Mouse (Mus musculus) erythroid progenitor cell, adult 5-6 weeks (primary cell): Measurements from ENCODE around the gene Mcemp1. TPM values are rescaled to one million over a fixed set of nuclear protein-coding genes. Genes with fewer than 3 reads are reported as not detected.

ENCODE experiments used
- ATAC-seq: replicated peaks from 2 replicates; pipeline ENCODE4 v1.8.0; 2016; ENCODE audit warnings: moderate number of reproducible peaks, mild to moderate bottlenecking, moderate TSS enrichment, inconsistent platforms; ENCODE audit not compliant: poor library complexity, low FRiP score, severe bottlenecking
- total RNA-seq, 2 experiments: library from RNA; stranded (forward) in 1 of 2; stranded (reverse) in 1 of 2; fragments of 150-400 nt in 1 of 2; fragments of 186-747, 209-891 nt in 1 of 2; gene quantifications; 2 replicates each; pipeline versions ENCODE4 v1.2.3 to v1.2.4; 2015 to 2017; ENCODE audit warnings: low replicate concordance in 2 of 2

Mcemp1 gene
- total RNA-seq, 2 experiments from 2014 or later: 11.6 to 13.4 TPM

DNA sequence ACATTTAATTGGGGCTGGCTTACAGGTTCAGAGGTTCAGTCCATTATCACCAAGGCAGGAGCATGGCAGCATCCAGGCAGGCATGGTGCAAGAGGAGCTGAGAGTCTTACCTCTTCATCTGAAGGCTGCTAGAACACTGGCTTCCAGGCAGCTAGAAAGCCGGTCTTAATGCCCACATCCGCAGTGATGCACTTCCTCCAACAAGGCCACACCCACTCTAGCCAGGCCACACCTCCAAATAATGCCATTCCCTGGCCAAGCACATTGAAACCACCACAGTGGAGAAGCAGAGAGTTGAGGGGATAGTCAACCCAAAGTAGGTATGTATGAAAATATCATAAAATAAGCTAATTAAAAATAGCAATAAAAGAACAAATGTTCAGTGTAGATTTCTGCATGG lies 4.8 kb downstream of the Mcemp1 start:
- ATAC-seq: no peak

DNA sequence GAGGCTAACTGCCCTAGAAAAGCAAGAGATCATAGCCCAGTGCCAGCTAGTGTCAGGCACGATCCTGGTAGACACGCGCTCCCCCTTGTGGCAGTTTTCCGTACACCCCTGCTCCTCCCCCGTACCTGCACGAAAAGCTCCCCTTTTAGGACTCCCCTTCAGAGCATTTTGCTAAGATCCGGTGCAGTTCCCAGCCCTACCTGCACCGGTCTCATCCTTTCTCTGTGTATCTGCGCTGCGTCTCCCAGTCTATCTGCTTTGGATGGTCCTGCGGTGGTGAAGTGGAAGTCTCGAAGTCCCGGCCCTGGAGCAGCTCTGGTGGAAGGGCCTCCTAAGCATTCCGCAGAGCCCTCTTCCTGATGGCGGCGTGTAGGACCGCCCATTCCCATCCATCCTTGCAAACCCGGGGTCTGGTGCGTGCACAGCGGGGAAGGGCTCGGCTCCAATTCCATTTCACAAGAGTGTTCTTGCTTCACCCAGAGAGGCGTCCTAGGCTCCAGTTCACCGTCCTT lies 6.5 kb downstream of the Mcemp1 start, which contains the start of gene Fcor:
Gene Fcor (minus strand): TSS at position 383 of the 512 bp plus-strand sequence.
- peak; percentile 54; the same call in 1 of the 2 replicates for ATAC-seq

DNA sequence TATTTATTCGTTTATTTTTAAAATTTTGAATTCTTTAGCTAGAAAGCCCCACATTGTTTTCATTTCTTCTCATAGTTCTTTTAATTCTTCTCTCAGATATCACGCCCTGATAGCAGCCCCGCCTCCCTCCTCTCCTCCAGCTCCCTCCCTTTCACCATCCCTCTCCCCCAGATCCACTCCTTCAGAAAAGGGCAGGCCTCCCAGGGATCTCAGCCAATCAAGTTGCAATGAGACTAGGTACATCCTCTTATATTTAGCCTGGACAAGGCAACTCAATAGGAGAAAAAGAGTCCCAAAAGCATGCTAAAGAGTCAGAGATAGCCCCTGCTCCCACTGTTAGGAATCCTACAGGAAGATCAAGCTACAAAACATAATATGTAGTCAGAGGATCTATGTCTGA lies 9.1 kb downstream of the Mcemp1 start:
- no peak for ATAC-seq

DNA sequence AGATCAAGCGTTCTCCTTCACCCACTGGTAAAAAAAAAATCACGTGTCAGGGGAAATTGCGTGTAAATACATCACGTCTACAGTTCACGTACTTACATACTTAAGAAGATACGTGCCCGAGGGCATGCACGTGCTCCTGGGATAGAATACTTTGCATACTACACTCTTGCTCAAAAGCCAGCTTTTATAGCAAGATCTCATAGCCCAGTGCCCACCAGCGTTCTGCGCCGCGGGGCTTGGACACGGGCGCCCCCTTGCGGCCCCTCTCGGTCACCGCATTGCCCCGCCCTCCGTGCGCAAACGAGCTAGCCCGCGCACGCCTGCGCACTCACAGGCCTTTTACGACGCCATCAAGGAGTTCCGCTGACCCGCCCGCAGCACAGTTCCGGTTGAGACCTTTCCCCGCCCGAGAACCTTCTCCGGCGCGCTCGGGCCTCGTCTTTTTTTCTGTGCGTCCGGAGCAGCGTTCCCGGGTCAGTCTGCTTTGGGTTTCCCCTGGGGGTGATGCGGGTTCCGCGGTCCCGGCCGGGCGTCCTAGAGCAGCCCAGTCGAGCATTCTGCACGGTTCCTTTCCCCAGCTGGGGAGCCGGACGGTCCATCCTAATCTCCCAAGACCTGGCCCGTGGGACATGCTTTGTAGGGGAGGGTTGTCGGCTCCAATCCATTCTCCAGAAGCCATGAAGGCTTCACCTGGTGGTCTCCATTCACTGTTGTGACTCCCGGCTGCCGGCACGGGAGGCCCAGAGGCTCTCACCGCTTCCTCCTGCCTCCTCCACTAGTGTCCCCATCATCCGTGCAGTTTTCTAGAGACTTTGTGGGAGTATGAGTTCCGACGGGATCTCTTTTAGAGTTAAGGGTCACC lies 10.8 kb downstream of the Mcemp1 start, which contains the start of gene Trappc5:
Gene Trappc5 (plus strand): TSS at position 169 of the 862 bp plus-strand sequence.
- peak; percentile 94 for ATAC-seq

DNA sequence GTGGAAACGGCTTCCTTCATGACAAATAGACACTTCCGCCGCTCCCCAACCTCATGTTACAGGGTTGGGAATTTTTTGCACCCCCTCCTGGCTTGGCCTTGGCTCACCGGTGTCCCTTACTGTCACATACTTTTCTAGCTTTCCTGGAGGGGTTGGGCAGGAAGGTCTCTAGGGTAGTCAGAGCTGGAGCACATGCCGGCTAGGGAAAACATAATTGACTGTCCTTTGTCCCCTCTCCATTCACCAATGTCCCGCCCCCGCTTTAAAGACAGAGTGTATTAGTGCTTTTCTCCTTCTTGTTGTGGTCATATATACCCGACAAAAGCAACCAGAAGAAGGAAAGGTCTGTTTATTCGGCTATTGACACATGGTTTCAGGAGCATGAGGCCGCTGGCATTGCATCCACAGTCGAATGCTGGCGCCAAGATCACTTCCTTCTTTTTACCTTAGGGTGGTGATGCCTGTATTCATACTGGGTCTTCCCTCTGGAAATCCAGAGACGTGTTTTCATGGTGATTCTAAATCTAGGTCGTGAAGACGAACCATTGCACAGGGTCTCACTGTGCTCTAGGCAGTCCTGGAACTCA lies 11.5 kb downstream of the Mcemp1 start:
- no peak for ATAC-seq

DNA sequence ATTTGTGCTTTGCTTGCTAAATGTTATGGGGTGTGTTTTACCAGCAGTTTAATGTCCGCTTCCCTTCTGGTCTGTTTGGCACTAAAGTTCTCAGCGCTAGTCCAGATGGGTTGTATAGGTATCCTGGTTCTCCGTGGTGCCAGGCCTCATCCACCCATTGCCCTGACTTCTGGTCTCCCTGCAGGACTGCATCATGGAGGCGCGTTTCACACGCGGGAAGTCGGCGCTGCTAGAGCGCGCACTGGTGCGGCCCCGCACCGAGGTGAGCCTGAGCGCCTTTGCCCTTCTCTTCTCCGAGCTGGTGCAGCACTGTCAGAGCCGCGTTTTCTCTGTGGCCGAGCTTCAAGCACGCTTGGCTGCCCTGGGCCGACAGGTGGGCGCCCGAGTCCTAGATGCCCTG lies 13.3 kb downstream of the Mcemp1 start:
- ATAC-seq: no peak

DNA sequence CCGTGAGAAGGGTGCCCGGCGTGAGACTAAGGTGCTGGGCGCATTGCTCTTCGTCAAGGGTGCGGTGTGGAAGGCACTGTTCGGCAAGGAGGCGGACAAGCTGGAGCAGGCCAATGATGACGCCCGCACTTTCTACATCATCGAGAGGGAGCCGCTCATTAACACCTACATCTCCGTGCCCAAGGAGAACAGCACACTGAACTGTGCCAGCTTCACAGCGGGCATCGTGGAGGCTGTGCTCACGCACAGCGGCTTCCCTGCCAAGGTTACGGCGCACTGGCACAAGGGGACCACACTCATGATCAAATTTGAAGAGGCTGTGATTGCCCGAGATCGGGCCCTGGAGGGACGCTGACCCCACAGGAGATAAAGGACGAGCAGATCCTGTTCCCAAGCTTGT lies 13.7 kb downstream of the Mcemp1 start:
- ATAC-seq: no peak

DNA sequence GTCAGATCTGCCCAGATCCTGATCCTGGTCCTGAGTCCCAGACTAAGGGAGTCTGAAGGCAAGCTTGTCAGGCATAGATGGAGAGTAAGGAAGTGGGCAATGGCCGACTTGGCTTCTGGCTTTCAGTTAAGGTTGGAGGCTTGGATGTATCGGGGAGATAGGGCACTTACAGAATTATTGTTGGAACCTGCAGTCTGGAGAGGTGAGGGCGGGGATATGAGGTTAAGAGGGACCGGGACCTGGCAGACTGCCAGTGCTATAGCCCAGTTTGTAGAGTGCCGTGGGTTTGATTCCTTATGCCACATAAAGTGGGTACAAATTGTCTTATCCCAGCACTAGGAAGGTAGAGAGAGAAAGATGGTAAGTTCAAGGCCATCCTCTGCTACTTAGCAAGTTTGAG lies 14.1 kb downstream of the Mcemp1 start:
- ATAC-seq: no peak

DNA sequence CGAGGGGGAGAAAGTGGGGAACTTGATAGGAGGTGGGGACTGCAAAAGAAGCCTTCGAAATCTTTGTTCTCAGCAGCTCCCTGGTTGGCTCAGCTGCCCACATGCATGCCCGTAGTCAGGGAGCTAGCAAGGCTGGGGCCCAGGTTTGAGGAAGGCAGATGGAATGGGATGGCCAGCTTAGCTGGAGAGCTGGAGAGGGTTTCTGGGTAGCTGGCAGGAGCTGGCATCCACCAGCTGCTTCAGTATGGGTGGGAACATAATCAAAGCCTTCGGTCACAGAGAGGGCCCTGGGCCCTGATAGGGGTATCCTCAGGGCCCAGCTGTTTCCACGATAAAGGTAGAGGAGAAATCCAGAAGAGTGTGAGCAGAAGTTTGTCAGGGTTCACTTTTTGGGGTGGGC lies 16.9 kb downstream of the Mcemp1 start:
- ATAC-seq: no peak

DNA sequence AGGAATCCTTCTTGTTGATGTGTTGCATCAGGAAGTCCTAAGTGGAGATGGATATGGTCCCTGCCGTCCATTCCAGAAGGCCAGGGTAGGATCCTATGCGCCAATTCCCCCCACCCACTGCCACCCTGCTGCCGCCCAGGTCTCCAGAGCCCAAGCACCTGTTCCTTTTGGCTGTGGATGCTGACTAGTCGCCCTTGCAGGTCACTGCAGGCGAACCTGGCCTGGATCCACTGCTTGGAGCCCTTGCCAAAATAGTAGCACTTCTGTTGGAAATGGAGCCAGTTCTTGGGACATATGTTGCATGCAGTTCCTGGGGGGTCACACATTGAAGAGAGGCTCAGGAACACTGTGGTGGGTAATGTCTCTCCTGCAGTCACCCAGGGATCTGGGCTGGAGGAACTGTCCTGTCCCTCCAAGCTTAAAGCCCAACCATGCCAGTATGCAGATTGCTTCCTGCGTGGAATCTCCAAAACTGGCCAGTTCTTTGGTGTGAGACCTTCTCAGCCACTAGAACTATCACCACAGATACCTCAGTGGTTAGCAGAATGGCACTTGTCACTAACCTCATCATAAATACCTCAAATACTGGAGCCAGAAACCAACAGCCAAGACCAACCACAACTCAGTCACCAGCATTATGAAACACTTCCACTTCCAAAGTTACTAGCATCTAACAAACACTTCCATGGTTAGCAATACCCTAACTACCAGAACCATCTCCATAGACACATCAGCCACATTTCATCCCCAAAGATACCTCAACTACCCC lies 18.0 kb downstream of the Mcemp1 start:
- no peak for ATAC-seq

DNA sequence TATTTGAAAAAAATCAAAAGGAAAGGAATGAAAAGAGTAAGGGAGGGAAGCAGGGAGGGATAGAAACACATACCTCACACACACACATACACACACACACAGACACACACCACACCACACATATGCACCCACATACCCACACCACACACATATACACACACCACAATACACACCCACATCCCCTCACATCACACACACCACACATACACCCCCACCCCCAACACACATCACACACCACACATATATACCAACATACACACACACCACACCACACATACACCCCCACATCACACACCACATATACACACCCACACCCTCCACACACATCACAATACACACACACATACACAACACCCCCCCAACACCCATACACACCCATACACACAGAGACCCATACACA lies 19.0 kb downstream of the Mcemp1 start:
- ATAC-seq: no peak

DNA sequence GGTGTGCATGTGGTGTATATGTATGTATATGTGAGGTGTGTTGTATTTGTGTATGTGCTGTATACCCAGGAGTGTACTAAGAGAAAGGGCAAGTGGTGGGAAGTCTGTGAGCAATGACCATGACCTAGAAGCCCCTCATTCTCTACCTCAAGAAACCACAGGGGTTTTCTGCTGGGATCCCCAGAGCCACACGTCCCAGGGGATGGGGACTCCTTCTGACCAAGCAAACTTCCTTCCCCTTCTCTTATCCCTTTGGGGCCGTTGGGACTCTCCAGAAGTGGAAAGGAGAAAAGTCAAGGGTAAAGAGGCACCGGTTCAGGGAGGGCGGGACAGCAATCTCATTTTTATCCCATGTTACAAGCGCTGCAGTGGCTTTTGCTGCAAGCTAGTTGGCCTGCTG lies 19.9 kb downstream of the Mcemp1 start:
- no peak for ATAC-seq

DNA sequence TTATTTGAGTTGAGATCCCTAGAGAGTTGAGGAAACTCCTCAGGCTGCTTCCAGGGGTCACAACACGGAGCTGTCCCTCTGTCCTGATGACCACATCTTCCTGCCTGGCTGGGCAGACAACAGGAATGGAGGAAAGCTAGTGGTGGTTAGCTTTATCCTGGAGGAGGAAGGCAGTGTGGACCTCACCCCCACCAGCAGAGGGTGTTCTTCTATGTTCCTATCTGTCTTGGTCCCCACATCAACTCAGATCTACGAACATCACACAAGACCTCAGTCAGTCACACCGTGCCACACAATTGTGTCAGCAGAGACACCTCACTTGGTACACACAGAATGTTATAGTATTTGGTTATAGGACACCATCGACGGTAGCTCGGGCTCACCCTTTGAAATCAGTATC lies 22.0 kb downstream of the Mcemp1 start:
- no peak for ATAC-seq

DNA sequence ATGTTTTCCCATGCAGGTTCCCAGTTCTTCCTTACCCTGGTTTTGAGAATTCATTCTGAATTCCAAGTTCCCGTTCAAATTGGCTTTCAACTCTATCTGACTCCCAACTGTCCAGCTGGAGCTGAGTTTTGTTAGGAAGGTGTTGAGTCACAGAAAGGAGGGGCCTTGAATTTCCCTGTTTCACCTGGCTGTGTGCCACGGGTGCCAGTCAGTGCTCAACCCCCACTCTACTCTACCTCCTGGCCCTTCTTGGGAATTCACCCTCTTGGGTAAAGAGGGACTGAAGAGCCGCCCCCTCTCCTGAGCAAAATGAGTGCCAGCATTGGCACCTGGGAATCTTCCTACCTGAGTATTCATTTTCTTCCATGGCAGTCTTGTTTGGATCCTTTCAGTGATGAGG lies 25.2 kb downstream of the Mcemp1 start:
- ATAC-seq: no peak

DNA sequence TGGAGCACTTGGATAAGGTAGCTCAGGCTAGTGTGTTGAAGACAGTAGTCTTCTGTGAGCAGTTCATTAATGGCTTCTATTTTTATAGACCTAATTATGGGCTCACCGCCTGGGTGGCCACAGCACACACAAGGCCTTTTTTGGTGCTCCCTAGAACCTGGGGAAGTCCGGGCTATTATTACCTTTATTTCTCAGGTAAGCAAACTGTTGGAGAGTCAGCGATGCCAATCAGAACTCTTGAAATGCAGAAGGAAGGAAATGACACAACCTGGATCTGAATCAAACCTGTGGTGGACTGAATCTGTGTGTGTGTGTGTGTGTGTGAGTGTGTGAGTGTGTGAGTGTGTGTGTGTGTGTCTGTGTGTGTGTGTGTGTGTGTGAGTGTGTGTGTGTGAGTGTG lies 28.6 kb downstream of the Mcemp1 start, which contains the start of gene Fcer2a:
Gene Fcer2a (minus strand): TSS at position 55 of the 400 bp plus-strand sequence.
- no peak for ATAC-seq

DNA sequence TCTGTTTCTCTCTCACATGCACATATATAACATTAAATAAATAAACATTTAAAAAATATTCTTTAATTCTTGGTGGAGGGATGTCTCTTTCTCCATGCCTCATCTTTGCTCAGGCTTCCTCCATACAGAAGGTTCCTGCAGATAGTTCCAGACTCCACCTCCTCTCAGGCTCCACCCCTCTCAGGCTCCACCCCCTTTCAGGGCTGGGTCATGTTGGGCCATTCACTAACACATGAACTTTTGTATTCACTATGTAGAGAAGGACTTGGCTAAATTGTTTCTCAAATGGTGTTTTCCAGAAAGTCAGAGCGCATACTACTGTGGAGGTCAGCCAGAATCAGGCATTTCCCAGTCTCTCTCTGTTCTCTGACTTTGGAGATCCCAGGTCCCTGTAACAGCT lies 35.9 kb downstream of the Mcemp1 start:
- no peak for ATAC-seq

DNA sequence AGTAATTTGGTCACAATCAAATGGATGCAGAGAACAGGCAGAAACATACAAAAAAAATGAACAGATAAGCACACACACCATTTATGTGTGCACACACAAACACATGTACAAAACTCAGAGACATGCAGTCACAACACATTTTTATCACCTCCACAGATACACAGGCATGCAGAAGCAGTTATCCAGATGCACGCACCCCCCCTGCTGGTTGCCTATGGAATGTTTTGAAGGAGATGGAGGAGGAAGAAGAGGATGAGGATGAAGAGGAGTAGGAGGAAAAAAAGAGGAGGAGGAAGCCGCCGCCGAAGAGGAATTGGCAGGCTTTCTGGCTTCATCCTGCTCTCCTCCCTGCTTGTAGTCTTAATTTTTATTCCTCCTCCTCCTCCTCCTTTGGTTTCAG lies 40.2 kb downstream of the Mcemp1 start:
- ATAC-seq: no peak

DNA sequence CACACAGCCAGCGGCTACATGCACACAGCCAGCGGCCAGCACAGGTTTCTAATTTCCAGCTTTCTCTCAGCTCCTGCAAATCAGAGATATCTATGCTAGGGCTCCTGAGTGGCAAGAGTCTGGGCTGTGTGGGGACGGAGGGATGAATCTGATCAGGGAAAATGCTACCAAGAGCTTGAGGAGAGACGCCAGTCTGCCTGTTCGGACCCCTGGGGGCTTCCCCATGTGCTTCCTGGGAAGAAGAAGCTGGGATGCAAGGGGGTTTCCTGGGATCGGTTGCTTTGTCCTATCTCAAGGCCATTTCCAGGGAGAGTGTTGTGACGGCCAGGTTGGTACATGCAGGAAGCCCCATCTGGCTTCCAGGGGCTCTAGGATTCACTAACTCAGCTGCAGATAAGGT lies 42.1 kb downstream of the Mcemp1 start:
- no peak for ATAC-seq

DNA sequence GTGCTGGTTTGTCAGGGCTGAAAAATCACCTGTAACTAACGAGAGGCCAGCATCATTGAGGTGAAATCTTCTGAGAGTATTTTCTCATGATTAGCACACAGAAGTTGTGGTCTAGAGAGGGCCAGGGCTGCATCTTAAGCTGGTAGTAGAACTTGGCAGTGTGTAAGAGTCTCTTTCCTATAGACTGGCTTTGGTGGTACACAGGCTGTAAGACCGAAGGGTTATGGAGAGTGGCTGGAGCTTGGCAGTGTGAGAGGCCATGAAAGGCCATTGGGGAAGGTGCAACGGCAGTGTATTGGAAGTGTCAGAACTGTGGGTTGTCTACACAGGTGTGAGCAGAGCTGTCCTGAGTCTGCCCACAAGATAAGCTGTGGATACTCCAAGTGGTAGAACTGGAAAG lies 44.8 kb downstream of the Mcemp1 start:
- ATAC-seq: no peak

DNA sequence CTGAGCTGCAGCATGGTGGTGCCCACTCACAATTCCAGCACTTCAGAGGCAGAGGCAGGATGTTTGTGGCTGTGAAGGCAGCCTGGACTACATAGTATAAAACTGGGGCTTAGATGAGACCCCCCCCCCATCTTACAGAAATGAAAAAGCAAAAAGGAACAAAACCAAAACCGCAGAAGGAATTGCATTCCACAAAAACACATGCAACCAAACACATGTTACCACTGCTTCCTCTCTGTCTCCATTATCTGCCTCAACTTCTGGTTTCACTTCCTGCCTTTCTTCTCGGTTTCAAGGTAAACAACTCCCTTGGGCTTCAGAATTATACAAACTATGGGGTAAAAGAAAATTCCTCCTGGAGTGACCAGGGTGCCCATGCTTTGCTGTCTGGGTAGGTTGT lies 46.1 kb downstream of the Mcemp1 start:
- ATAC-seq: no peak
